Mouse (Mus musculus) MEL (cell line): Measurements from ENCODE around the gene Gm5244.

Experiments
- CTCF ChIP-seq, 3 experiments: IDR thresholded peaks in 2 of 3; conservative IDR thresholded peaks in 1 of 3; 2 replicates each; pipeline ENCODE4 v1.5.1; 2011 to 2012; ENCODE audit warnings: low read length in 3 of 3, low read depth in 2 of 3, mild to moderate bottlenecking in 2 of 3, improper control_type of control experiment in 1 of 3, inconsistent platforms in 1 of 3, mixed read lengths in 1 of 3, moderate library complexity in 1 of 3; ENCODE audit not compliant: control insufficient read depth in 1 of 3, insufficient read depth in 1 of 3, poor library complexity in 1 of 3, severe bottlenecking in 1 of 3
- E2F4 ChIP-seq: IDR thresholded peaks from 2 replicates; pipeline ENCODE4 v1.6.1; 2011; ENCODE audit warnings: low read depth, low read length, improper control_type of control experiment, borderline replicate concordance
- ELF1 ChIP-seq: IDR thresholded peaks from 2 replicates; pipeline ENCODE4 v1.6.1; 2014; ENCODE audit warnings: low read depth, mild to moderate bottlenecking, inconsistent platforms, low read length, improper control_type of control experiment, moderate library complexity
- EP300 ChIP-seq, 2 experiments: IDR thresholded peaks; 2 replicates each; pipeline ENCODE4 v1.6.1; 2011; ENCODE audit warnings: improper control_type of control experiment in 2 of 2, low read length in 2 of 2, low read depth in 1 of 2, mild to moderate bottlenecking in 1 of 2
- MAX ChIP-seq: IDR thresholded peaks from 2 replicates; pipeline ENCODE4 v1.6.1; 2011; ENCODE audit warnings: low read length, improper control_type of control experiment
- MEF2A ChIP-seq: IDR thresholded peaks from 2 replicates; pipeline ENCODE4 v1.6.1; 2014; ENCODE audit warnings: low read depth, mild to moderate bottlenecking, inconsistent platforms, low read length, improper control_type of control experiment; ENCODE audit not compliant: poor library complexity, insufficient replicate concordance, severe bottlenecking; ENCODE audit errors: extremely low read depth
- NELFE ChIP-seq: IDR thresholded peaks from 2 replicates; pipeline ENCODE4 v1.6.1; 2011; ENCODE audit warnings: low read depth, low read length, improper control_type of control experiment
- TAL1 ChIP-seq: IDR thresholded peaks from 2 replicates; pipeline ENCODE4 v1.6.1; 2012; ENCODE audit warnings: mild to moderate bottlenecking, inconsistent platforms, low read length, moderate library complexity, mixed read lengths
- ZNF384 ChIP-seq: IDR thresholded peaks from 2 replicates; pipeline ENCODE4 v1.6.1; 2012; ENCODE audit warnings: low read depth, mild to moderate bottlenecking, inconsistent platforms, low read length, improper control_type of control experiment

DNA sequence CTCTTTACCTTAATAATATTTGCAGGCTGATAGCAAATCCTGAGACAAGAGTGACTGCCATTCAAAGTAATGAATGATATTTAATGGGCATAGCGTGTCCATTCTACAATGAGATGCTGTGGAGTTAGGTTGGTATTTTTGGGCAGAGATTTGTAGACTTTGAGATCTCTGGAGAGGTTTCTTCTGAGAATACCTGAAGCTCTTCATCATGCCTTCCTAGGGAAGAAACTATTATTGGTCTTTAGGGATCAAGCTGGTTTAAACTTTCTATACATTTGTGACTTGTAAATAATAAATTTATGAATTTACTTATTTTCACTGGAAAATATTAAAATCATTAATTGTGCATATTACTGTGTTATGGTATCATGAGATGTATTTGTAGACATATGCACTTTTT, 46.9 kb downstream of the Gm5244 start, which contains the start of gene Olfr1446:
- TF ChIP-seq MEF2A (no peak), NELFE (no peak), TAL1 (no peak), EP300 (IDR thresholded peaks at IDR 0.05; ENCODE audit: low read depth in 1 of 2, low read length in 2 of 2) (no peak), CTCF (IDR thresholded peaks at IDR 0.05 in 2 of 3, conservative IDR thresholded peaks at IDR 0.05 in 1 of 3; ENCODE audit: control insufficient read depth in 1 of 3, insufficient read depth in 1 of 3, low read depth in 2 of 3, low read length in 3 of 3, poor library complexity in 1 of 3, severe bottlenecking in 1 of 3) (no peak), MAX (no peak), ZNF384 (no peak), ELF1 (no peak), E2F4 (no peak)
